Mouse (Mus musculus) ES-E14 (cell line): Measurements from ENCODE around the gene Hnrnpa1.

Source experiments
- CHD2 ChIP-seq: IDR thresholded peaks from 2 replicates; pipeline ENCODE4 v1.6.1; 2014; ENCODE audit warnings: mild to moderate bottlenecking, low read depth, low read length, inconsistent platforms
- HCFC1 ChIP-seq: IDR thresholded peaks from 2 replicates; pipeline ENCODE4 v1.6.1; 2012; ENCODE audit warnings: low read length, inconsistent platforms, borderline replicate concordance; ENCODE audit not compliant: insufficient read depth
- MAFK ChIP-seq: IDR thresholded peaks from 2 replicates; pipeline ENCODE4 v1.6.1; 2014; ENCODE audit warnings: mild to moderate bottlenecking, low read depth, low read length, inconsistent platforms; ENCODE audit not compliant: insufficient read depth
- ZC3H11A ChIP-seq: IDR thresholded peaks from 2 replicates; pipeline ENCODE4 v1.6.1; 2012; ENCODE audit warnings: low read depth, mild to moderate bottlenecking, inconsistent platforms, low read length, borderline replicate concordance
- ZNF384 ChIP-seq: IDR thresholded peaks from 2 replicates; pipeline ENCODE4 v1.6.1; 2012; ENCODE audit warnings: low read depth, low read length, inconsistent platforms

DNA sequence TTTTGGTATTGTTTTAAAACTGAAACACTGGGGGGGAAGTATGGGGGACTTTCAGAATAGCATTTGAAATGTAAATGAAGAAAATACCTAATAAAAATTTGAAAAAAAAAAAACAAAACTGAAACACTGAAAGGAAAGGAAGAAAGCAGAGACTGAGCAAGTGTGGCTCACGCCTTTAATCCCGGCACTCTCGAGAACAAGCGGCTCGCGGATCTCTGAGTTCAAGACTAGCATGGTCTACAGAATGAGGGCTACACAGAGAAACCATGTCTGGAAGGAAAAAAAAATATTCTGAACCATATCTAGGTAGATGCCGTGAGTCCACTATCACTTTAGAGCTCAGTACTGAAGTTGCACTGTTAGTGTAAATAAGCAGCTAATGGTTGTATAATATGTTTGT, 2.9 kb upstream of the Hnrnpa1 start:
- TF ChIP-seq CHD2 (no peak), ZC3H11A (no peak), HCFC1 (no peak), MAFK (no peak), ZNF384 (no peak)
